Mouse (Mus musculus): ENCODE measurements around the gene Bmyc.
"Not testable (repeated sequence)": the region's sequence is repeated elsewhere in the genome, so short reads cannot be mapped to it uniquely, and the experiment has no call there.

DNA sequence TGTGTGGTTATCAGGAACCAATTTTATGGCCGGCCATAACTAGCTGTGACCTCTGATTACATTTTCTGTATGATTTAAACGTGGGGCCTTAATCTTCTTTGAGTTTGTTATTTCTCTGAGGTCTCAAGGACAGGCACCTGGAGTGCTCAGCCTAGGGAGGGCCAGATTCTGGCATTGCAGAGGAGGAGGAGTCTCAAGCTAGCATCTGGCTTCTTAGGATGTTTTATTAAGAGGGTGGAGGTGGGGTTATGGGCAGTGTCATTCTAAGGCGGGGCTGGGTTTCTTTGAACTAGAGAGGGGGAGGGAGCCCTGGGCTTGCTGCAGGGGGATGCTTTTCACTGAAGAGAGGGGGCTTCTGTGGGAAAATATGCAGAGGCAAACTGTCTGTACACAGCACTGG lies 5.1 kb downstream of the Bmyc start:
- TF ChIP-seq CTCF (IDR thresholded peaks at IDR 0.05 in 2 of 3, conservative IDR thresholded peaks at IDR 0.05 in 1 of 3; ENCODE audit: control insufficient read depth in 1 of 3, insufficient read depth in 1 of 3, low read depth in 2 of 3, low read length in 3 of 3, poor library complexity in 1 of 3, severe bottlenecking in 1 of 3); GATA1 (IDR thresholded peaks at IDR 0.05; ENCODE audit: low read depth, low read length); ZC3H11A (IDR thresholded peaks at IDR 0.05; ENCODE audit: low read depth, low read length); ZNF384 (IDR thresholded peaks at IDR 0.05; ENCODE audit: low read depth, low read length); POLR2A (IDR thresholded peaks at IDR 0.05; ENCODE audit: control insufficient read depth in 1 of 2, insufficient read depth in 1 of 2, low read depth in 1 of 2, low read length in 2 of 2, poor library complexity in 1 of 2); POLR2AphosphoS2 (IDR thresholded peaks at IDR 0.05; ENCODE audit: low read length); TBP (IDR thresholded peaks at IDR 0.05; ENCODE audit: low read depth, low read length); USF2 (IDR thresholded peaks at IDR 0.05; ENCODE audit: borderline replicate concordance in 1 of 2, insufficient read depth in 1 of 2, low read depth in 1 of 2, low read length in 2 of 2): not testable (repeated sequence)

Data from MEL (cell line).